Mouse (Mus musculus) brain, adult 2 months (tissue): ENCODE measurements around the gene Ccdc173.
"Not testable (repeated sequence)": the region's sequence is repeated elsewhere in the genome, so short reads cannot be mapped to it uniquely, and the experiment has no call there.

ENCODE experiments used
- DNase-seq: peaks from one replicate; pipeline ENCODE4 v3.0.0; 2011; ENCODE audit warnings: low read depth, low spot score

The Ccdc173 gene

DNA sequence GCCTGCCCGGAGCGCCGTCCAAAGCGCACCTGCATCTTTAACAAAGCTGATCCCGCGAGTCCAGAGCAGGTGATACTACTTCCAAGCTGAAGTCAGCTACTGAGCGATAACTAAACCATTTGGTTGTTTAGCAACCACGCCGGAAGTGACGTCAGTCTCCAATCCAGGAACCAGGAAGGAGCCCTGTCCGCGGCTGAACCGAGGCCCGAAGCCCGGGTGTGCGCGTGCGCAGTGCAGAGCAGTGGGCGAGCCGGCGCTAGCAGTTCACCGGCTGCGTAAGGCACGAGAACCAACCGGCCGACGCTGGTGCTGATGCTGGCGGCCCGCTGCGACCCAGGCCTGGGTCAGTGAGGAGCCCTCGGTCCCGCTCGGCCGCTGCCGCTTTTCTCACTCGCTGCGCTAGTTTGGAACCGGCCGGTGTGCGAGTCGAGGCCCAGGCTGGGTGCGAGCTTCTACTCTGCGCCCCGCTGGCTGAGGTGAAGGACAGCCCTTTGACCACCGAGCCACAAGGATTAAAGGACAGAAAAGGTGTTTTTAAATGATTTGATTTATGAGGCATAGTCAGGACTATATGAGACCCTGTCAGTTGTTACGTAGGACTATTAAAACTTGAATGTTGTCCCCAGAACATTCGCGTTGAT is at the start of gene Ccdc173, which contains the start of gene Phospho2:
Ccdc173 (minus strand) TSS at position 147 of the 641 bp plus-strand sequence.
Phospho2 (plus strand) TSS at position 195 of the 641 bp plus-strand sequence.
- DNase-seq = peak; percentile 99

DNA sequence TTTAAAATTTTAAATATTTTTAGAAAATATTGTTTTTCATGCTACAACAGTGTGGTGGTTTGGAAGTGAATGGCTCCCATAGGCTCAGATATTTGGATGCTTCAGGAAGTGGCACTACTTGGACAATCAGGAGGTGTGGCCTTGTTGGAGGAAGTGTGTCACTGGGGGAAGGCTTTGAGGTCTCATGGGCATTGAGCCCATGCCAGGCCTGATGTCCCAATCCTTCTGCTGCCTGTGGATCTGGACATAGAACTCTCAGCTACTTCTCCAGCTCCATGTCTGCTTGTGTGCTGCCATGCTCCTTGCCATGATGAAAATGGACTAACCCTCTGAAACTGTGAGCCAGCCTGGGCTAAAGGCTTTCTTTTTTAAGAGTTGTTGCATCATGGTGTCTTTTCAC is 49.3 kb upstream of the Ccdc173 start:
- DNase-seq = no peak

DNA sequence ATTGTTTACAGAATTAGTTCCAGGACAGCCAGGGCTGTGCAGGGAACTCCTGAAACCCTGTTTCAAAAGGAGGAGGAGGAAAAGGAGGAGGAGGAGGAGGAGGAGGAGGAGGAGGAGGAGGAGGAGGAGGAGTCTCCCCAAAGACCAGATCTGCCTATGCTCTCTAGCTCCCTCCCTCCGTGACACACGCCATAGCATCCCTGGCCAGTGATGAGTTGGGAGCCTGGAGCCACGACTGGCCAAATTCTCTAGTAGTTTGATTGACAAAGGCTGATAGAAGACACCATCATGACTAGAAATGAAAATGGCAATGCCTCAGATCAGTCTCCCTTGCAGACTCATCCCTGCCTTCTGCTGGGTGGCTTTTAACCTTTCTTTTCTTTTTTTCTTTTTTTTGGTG is 48.6 kb upstream of the Ccdc173 start:
- no peak for DNase-seq

DNA sequence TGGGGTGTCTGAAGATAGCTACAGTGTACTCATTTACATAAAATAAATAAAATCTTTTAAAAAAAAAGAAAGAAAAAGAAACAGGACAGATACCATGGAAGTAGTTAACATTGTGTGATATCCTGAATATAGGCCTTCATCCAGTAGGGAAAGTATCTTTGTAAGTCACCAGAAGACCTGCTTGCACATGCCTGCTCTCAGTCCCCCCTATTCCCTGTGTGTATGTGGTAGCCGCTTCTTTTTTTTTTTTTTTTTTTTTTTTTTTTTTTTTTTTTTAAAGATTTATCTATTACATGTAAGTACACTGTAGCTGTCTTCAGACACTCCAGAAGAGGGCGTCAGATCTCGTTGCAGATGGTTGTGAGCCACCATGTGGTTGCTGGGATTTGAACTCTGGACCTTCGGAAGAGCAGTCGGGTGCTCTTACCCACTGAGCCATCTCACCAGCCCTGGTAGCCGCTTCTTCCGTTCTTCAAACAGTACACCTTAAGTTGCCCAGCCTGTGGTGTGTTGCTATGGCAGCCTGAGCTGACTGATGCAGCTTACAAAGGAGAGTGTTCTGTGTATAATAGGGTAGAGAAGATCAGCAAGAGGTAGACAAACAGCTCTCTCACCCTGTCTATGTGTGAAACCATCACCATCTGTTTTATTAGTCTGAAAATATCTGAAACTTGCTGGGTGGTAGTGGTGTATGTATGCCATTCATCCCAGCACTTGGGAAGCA is 48.0 kb upstream of the Ccdc173 start:
- peak; percentile 40 for DNase-seq

DNA sequence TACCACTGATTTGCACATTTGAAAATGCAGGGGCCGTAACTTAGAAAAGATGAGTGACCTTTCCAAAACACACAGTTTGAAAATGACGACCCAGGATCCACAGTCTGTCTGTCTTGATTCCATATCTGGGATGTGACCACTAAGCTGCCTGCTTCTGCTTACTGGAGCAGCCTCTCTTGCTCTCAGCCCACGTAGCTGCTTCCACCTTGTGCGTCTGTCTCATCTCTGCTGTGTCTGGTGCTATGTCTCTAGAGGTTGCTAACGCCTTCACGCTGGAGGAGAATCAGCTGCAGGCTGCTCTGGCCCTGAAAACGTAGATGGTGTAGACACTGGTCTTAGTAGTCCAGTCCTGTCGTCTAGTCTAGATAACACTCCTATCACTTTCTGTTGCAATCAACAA is 40.7 kb upstream of the Ccdc173 start:
- peak; percentile 45 for DNase-seq

DNA sequence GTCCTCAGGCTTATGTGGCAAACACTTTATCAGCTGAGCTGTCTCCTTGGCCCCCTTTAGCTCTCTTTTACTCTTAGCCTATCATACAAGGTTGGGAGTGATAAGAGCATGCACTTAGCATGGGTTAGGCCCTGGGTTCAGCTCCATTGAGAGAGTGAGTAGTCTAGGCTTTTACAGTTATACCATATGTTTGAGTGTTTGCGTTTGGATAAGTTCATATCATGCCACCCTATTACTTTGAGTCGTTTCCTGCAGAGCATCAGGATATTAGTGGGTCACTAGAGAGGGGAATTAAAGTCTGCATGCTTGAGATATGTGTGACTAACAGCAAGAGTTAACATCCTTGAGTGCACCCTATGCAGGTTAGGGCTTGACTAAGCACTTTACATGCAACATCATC is 40.3 kb upstream of the Ccdc173 start:
- no peak for DNase-seq

DNA sequence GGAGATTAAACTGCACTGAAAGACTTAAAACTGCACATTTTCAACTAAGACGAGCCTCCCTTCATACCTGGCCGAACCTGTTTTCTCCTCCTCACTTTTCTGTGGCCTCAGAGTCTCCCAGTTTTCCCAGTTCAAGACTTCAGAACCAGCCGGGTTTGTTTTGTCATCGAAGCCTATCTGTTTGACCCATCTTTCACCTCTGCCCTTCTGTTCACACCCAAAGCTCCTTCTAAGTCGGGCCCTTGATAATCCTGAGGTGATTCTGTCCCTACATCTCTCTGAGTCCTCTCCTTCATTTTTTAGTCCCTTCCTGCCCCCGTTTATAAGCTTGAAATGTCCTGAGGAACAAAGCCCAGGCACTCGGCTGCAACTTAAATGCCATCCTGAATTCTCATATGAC is 38.7 kb upstream of the Ccdc173 start:
- no peak for DNase-seq

DNA sequence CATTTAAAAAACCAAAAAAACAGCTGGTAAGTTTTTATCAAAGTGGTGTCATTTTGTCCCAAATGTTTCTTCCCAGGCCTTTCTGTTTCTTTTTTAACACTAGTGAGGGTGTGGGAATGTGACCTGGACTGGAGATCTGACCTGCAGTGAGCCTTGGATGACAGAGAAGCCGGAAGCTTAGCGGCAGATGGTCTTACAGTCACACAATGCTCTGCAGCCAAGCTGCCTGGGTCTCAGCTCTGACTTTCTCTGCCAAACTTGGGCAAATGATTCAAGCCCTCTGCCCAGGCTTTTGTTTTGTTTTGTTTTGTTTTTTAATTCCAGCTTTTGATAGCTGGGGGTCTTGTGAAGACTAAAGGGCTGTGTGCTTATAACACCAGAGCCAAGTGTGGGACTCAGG is 37.0 kb upstream of the Ccdc173 start:
- DNase-seq = peak; percentile 95

DNA sequence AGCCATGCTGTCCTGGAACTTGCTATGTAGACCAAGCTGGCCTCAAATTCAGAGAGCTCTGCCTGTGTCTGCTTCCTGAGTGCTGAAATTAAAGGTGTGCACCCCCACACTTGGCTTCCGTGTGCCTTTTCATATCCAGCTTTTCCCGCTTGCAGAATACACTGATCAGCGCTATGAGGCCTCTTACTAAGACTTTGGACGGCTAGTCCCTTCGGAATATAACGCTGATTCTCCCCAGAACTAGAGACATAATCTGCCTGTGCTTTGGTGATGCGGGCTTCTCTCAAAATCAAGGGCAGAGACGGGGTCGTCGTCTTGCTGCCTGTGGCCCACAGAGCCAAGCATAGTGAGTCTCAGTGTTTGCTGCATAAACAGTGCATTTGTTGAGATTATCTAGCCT is 36.5 kb upstream of the Ccdc173 start:
- peak; percentile 73 for DNase-seq

DNA sequence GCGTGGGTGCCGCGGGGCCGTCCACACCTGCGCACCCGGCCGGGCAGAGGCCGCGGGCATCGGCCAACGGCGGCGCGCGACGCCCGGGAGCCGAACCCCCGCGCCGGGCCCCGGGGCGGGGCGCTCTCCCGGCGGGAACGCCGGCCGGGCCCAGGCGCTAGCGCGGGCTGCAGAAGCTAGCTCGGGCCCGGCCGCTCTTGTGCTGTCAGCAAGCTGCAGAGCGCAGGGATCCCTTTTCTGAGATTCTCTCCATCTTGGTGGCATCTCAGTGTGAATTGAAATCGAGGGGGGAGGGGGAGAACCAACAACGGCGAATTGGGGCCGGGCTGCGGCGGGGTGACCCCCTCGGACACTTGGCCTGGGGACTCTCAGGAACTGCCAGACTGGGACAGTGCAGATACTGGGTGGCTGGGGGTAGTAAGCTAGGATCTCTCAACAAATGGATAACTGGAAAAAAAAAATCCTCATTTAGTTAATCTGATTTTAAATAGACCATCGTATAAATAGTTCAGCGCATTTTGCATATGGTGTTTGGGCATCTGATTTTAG is 33.8 kb upstream of the Ccdc173 start:
- peak; percentile 77 for DNase-seq

DNA sequence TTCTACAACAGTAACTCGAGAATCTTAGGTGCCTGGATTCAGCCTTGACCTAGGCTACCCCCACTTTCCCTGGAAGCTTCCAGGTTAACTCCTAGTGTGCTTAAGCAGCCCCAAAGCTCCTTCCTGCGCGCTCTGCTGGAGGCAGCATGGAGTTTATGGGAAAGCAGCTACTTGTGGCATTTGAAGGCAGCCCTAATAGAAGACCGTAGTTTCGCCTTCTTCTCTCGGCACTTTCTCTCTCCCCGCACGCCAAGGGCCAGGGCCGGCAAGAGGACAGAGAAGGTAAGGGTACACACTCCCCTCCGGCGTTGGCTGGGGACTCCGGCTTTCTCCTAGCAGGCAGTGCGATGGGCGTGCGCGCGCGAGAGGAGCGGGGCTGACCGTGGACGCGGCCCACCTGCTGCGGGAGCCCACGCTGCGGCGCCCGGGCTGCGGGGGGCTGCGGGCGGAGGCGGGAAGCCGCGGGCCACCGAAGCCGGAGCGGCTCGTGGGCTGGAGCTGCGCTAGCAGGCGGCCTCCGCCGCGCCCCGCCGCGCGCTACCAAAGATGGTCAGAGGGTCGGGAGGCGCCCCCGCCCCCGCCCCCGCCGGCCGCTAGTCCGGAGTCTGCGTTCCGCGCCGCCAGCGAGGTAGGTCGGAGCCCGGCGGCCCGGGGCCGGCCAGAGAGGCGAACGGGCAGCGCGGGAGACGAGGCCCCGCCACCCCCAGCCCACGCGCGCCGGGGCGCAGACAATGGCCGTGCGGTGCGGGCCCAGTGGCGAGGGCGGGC is 33.2 kb upstream of the Ccdc173 start:
- peak; percentile 80 for DNase-seq

DNA sequence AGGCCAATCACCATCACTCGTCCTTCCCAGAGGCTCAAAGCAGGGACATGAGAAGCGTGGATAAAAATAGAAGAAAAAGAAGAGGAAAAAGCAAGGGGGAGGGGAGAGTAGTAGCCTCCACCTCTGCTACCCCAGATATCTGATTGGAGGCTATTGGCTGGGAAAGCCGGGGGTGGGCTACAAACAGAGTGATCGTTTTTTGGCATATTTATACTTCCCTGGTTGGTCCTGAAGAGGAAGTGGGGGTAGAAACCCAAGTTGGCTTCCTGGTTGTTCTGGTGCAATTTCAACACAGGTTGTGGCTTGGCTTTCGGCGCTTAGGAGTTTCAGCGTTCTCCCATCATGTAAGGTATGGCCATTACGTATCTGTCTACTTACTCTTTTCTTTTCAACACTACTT is 32.3 kb upstream of the Ccdc173 start, which contains the start of gene Klhl23:
Klhl23 (plus strand) TSS at position 234 of the 400 bp plus-strand sequence.
- DNase-seq = no peak

DNA sequence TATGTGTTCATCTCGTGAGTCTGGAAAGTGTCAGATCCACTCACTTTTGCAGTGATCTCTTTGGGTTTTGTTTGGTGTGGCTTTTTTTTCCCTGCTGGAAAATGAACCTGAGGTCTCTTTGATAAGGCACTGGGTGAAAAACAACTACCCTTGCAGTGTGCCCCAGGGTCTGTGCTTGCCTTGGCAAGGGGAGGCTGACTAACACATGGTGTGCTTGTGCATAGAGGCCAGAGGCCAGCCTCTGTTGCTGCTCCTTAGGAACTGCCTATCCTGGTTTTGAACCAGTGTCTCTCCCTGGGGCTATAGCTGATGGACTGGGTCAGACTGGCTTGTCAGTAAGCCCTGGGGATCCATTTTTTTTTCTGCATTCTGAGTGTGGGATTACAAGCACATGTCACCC is 30.8 kb upstream of the Ccdc173 start:
- DNase-seq = no peak

DNA sequence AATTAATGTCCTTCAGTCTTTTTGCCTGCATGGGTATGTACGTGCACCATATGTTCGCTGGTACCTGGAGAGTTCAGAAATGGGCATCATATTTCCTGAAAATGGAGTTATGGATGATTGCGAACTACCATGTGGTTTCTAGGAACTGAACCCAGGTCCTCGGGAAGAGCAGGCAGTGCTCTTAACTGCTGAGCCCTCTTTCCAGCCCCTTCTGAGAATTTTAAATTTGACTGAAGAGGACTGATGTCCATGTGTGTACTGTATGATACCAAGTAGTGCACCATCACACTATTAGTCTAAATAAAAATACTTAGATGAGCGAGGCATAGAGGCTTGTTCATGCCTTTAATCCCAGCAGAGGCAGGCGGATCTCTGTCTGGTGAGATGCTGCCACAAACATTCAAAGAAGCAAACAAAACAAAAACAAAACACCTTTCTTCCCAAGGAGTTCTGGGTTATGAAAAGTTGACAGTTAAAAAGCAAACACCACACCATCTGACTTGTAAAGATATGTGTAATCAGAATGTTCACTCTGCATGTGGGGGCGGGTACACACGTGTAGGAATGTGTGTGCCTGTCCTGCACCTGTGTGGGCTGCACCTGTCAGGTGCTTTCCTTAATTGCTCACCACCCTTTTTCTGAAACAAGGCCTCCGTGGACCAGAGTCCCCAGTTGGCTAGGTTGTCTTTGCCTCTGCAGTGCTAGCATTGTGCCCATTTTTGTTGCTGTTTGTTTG is 29.1 kb upstream of the Ccdc173 start:
- DNase-seq = no peak

DNA sequence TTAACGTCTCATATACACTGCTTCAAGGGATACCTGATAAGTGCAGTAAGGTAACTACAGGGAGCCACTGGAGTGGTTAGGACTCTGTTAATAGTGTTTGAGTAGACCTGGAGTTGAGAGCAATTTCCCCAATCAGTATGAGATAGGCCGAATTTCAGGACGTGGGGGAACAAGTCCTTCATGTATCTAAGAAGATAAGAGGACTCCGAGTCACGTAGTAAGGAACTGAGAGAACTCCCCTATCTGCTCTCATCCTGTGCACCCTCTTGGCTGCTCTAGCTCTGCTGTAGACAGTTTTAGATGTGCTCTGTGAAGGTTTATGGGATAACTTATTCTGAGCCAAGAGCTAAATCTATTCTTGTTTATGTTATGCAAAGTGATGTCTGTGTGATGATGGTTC is 27.2 kb upstream of the Ccdc173 start:
- DNase-seq = peak; percentile 29

DNA sequence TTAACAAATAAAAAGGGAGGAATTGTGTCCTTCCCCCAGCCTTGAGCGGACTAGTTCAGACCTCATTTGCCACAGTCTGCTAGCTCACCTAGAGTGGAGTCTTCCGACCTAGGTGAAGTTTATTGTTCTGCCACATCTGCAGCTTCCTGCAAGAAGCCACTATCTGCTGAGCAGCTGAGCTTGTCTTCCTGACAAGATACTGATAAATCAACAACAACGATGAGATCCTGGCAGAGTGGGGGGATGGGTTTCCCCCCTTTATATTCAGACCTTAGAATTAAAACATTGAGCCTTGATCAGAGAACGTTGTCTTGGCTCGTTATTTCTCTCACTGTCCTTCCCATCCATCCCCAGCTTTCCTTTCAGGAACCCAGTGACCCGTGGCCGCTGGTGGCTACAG is 22.0 kb upstream of the Ccdc173 start:
- DNase-seq = not testable (repeated sequence)

DNA sequence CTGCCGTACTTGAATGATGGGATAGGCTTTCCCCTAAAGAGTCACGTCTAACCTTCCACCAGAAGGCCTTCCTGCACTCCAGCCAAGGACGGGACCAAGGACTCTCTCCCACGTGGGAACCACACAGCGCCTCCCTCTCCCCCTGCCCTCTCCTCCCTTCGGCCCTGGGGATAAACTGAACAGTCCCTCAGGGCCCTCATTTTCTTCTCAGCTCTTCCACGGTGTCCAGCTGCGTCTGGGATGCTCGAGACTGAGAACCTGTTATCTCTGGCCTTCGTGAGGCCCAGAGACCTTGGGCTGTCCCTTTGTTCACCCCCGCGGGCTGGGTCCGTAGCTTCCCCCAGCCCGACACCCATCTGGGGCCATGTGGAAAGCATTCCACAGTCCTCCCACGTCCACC is 20.8 kb upstream of the Ccdc173 start:
- no peak for DNase-seq

DNA sequence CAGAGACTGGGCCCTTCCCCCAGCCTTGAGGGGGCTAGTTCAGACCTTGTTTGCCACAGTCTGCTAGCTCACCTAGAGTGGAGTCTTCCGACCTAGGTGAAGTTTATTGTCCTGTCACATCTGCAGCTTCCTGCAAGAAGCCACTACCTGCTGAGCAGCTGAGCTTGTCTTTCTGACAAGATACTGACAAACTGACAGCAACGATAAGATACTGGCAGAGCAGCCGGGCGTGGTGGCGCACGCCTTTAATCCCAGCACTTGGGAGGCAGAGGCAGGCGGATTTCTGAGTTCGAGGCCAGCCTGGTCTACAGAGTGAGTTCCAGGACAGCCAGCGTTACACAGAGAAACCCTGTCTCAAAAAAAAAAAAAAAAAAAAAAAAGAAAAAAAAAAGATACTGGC is 15.3 kb upstream of the Ccdc173 start:
- DNase-seq = not testable (repeated sequence)

DNA sequence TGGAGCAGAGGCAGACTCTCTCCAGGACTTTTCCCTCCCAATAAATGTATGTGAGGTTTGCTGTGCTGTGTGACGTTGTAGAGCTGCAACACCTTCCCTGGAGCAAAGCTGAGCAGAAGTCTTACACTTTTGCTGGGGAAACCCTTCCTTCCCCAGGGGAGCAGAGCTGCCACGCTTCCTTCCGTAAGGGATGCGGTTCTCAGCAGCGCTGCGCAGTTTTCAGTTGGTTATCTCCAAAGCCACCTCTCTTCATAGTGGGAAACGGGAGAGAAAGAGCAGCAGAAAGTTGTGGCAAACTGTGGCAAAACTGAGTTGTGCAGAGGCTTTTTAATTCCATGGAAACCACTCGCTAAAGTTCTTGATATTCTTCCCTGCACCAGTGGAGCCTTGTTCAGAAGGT is 14.4 kb upstream of the Ccdc173 start:
- no peak for DNase-seq

DNA sequence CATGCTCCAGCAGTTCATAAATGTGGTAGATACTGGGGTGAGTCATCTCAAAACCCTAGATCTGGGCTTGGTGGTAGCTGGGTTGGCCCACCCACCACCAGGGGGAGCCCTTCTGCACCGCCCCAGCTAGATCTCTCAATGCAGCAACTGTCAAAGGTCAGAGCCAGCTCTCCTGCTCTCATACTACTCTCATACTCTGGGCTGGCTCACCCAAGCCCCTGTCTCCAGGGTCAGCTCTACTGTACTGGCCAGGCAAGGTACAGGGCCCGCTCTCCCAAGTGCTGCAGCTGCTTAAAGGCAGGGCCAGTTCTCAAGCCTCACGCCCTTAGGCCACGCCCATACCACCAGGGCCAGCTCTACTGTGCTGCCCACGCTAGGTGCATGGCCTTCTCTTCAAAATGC is 13.5 kb upstream of the Ccdc173 start:
- DNase-seq = peak; percentile 35

DNA sequence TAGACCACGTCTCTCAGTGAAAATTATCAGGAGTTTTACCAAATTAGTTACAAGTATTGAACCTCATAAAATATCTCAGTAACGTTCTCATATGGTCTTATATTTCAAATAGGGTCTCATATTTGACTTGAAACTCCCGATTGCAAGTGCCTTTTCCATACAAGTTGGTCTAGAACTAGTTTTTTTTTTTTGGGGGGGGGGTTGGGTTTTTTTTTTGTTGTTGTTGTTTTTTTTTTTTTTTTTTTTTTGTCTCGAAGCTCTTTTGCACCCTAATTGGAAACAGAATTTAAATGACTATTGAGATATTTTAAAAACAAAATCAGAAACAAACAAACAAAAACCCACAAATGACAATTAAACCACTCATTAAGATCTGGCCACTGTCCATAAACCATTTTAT is 1.3 kb upstream of the Ccdc173 start:
- DNase-seq = no peak

DNA sequence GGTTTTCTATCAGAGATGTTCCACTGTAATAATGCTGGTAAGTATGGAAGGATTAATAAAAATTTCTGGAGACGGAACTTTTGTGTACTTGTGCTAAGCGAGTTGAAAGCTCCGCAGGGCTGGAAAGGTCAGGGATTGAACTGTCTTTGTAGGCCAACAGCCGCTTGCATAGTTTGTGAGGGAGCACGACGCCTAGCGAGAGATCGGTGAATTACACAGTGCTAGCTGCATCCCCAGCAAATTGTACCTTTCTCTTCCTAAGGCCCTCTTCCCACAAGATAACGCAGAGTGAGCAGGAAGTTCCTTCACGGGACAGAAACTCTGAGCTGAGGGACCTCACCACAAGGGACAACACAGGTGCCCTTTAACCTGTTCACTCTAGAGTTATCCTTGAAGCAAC is 910 bp upstream of the Ccdc173 start:
- DNase-seq = peak; percentile 95
